Mouse (Mus musculus): ENCODE data around the gene Abca4. TPM values are rescaled to one million over a fixed set of nuclear protein-coding genes. Genes with fewer than 3 reads are reported as not detected.
A peak's percentile ranks its signal among the peaks of the same experiment; 100 is the strongest.

The Abca4 gene
- total RNA-seq, 2 experiments from 2014 or later, result 2.8 to 3.6 TPM

DNA sequence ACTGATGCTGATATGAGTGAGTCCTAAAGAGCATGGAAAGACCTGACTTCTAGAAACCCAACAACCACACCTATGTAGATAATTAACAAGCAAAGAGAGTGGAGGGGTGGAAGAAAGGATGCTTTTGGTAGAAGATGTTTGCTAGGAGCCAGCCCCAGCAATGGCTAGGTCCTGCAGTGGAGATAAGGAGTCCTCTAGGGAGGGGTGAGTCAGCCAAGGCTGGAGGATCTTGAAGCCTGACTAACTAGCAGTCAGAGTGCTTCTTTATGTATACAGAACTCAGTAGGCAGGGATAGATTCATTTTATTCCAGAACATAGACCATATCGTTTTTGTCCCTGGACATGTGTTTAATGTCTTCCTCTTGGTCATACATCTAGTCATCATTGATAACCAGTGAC is 115.2 kb downstream of the Abca4 start:
- no peak for DNase-seq (ENCODE audit: low spot score in 2 of 2)

DNA sequence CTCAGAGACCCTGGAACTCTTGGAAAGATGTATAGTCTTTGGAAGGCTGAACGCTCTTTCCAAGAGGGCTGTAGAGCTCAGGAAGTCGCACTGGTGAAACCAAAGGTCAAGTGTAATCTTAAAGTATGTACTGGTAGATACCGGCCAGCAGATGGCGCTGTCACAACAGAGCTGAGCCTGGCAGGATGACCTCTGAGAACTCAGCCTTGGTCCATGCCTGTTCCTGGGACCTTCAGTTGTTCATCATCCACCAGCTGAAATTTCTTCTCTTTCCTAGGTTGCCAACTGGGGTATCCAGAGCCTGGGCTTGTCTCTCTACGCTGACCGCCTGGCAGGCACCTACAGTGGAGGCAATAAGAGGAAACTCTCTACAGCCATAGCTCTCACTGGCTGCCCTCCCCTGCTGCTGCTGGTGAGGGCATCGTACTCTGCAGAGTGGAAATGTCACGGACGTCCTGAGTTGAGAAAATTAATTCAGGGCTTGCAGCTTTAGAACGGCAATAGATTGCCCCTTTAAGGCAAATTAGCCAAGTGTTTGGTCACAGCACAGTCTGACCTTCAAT is 125.5 kb downstream of the Abca4 start:
- DNase-seq (ENCODE audit: low spot score in 2 of 2), result peak; percentile 42 to 62

DNA sequence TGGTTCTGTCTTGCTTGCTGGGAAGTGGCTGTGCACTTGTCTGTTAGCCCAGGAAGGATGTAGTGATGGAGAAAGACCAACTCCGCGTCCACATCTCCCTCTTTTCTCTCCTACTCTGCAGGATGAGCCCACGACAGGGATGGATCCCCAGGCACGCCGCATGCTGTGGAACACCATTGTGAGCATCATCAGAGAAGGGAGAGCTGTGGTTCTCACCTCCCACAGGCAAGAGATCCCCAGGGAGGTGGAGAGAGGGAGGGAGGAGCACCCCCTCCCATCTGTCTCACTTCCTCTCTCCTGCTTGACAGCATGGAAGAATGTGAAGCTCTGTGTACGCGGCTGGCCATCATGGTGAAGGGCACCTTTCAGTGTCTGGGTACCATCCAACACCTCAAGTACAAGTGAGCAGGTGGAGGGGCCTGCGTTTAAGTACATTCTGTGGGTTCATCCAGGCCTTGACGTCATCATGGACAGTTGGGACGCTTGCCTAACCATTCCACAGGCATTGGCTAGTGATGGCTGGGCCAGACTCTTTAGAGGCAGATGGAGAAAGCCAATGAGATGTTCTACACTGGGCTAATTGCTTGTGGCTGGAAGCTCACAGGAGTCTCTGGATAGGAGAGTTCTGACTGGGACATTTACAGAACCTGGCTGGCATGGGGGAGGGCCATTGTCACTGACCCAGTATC is 126.5 kb downstream of the Abca4 start:
- no peak for DNase-seq (ENCODE audit: low spot score in 2 of 2)

DNA sequence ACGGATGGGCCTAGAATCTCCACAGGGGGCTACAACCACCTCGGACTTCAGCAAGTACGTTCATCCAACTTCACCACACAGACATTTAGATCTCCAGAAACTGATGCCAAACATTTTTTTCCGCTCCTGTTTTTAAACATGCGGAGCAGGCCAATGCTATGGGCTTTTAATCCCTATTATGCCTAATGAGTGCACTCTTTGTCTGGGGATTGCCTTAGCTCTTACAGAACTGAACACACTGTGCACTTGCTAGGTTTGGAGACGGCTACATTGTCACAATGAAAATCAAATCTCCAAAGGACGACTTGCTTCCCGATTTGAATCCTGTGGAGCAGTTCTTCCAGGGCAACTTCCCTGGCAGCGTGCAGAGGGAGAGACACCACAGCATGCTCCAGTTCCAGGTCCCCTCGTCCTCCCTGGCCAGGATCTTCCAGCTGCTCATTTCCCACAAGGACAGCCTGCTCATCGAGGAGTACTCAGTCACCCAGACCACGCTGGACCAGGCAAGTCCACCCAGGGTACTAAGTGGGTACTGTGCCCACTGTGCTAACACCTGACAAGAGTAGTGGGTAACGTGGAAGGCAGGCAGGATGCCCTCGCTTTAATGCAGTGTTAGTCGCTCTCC is 129.4 kb downstream of the Abca4 start:
- DNase-seq (ENCODE audit: low spot score in 2 of 2), result no peak

DNA sequence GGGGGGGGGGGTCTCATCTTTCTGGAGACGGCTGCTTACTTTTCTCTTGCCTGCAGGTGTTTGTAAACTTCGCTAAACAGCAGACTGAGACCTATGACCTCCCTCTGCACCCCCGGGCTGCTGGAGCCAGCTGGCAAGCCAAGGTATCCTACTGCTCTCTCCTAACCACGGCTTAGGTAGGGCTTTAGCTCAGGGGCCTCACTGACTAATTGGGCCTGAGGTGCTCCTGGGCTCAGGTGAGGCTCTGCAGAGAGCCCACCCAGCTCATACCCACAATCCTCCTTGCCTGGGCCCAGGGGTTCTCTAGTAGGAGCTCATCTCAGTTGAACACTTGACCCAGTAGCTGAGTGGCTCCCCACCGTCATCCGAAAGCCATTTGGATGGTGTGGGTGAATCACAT is 131.8 kb downstream of the Abca4 start:
- DNase-seq (ENCODE audit: low spot score in 2 of 2), result no peak

DNA sequence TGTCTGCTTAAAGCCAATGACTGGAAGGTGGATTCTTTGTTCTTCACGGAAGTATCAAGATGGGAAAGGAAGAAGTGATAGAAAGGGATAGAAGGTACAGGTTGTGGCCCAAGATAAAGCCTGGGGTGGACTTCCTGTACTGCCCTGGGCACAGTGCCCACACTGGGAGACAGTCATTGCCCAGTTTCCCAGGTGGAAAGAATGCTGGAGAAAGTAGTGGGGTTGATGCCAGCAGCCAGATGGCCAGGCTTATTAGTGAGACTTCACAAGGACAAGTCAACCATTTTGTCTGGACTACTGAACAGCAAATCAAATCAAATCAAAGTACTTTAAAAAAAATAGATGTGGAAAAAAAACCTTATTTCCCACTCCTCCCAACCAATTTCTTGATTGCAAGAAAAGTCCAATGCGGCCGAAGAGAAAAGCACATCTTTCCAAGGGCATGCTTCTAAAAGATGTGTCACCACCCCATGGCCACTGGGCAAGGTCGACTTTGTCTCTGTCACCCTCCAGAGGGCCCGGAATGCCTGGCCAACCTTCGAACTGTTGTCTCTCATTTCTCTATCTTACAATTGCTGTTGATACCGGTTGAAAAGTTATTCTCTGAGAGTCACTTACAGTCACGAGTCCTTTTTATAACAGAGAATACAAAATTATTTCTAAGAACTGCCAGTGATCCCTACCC is 132.6 kb downstream of the Abca4 start:
- DNase-seq (ENCODE audit: low spot score in 2 of 2), result no peak

DNA sequence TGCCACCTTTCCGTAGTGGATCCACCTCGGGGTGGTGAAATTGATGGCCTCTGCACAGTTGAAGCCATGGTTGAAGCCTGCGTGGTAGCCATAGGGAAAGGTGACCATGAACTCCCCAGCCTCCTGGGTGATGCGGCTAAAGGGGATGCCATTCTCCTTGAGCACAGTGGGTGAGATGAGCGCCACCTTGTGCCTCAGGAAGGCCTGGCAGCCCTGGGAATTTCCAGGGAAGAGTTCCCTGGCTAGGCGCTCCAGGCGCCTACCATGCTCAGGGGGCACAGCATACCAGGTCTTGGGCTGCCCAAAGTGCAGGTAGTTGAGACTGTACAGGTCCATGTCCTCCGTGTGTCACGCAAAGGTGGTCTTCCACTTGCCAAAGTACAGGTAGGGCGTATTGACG is 139.9 kb downstream of the Abca4 start:
- no peak for DNase-seq (ENCODE audit: low spot score in 2 of 2)

DNA sequence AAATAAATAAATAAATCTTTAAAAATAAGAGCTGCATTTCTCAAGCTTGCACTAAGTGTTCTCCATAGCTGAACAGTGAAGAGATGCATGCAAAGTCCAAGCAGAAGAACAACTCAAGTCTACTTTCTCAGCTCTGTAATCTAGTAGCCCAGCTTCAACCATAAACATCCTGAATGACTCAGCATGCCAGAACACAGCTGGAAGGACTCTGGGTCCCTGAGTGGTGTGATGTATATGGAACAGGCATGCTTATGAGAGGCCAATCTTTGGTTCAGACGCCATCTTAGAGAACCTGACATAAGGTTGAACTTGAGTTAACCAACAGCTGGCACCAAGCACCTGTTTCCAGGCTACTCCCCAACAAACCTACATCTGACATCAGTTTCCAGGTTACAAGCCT is 142.7 kb downstream of the Abca4 start:
- no peak for DNase-seq (ENCODE audit: low spot score in 2 of 2)

DNA sequence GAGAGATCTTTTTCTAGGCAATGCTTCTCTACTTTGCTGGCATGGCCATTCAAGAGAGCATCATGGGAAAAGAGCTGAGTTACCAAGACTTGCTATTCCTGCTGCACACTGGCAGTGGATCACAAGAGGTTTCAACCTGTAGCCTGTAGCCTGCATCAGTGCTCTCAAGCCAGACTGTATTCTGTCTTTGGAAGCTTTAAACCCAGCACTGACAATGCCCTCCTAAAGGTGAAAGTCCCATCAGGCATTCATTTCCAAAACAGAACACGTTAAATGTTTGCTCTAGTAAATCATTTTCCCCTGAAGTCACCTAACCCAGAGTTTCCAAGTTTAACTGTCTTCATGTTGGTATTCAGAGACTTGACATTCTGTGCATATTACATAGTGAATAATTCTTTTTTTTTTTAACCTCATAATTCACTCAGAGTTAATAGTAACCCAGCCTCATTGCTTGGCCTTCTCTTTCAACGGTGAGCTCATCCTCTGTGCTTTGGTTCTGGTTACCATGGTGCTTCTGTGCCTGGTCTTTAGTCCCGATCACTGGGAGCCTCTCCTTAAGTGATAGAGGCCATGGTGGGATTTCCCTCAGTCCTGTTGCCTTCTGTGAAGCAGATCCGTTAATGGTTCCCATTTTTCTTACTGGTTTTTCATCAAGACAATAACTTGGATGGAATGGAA is 152.5 kb downstream of the Abca4 start:
- DNase-seq (ENCODE audit: low spot score in 2 of 2), result no peak

DNA sequence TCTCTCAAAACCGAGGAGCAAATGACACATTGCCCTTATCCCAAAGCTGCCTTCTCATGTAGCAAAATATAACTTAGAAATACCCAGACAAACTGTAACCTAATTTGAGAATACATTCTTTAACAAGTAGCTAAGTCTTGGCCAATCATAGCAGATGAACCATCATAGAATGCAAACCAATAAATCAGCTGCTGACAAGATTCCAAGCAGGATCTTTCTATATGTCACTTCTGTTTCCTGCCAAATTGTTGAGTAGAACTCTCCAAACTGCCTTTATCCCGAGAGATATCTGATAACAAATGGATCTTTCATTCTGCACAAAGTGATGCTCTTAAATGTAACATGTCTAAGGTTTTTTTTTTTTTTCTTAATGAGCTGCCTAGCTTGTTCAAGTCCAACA is 154.3 kb downstream of the Abca4 start:
- DNase-seq (ENCODE audit: low spot score in 2 of 2), result no peak

DNA sequence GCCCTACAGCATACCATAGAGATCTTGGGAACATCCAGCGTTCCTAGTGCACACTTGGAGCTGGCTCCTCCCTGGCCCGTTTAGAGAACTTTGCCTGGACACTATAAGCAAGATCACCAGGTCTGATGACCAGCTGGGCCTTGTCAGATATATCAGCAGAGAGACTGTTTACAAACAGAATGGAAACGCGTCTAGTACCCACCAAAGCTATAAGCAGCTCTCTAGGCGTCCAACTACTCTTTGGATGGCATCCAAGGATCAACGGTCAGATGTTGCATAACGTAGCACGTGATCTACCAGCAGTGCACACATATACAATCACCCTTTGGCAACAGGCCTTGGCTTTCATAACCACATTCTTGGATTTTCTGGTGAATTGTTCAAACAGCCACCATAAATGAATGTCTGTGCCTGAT is 154.7 kb downstream of the Abca4 start:
- peak in 1 of 2 experiments; percentile 28 for DNase-seq (ENCODE audit: low spot score in 2 of 2)

DNA sequence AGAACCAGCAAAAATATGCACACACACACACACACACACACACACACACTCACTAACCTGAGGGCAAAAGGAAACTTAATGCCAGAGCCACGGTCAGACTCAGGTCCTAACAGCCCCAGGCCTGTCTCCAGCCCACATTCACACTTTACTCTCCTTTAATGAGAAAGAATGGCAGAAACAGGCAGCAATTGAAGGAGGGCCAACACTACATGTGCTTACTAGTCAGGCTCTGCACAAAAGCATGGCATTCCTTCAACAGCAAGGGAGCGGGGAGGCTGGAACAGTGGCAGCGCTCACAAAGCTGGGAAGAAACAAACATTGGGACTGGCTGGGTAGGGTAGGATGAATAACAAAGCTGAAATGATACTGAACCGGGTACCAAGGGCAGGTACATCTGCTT is 155.4 kb downstream of the Abca4 start:
- no peak for DNase-seq (ENCODE audit: low spot score in 2 of 2)

DNA sequence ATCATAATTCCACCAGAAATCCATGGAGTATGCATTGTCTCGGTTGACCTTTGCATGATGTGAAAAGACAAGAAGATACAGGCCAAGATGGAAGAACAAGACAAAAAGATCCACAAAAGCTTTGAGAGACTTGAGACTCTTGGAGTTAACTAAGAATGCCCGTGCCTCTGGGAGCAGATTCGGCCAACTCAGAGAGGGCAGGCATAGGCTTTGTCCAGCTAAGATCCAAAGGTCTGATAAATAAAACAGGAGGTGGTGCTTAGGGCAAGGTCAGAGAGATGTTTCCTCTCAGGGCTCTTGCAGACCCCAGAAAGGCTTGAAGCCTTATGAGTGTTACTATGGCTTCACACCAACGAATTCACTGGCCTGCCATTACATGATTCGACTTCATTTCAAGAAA is 155.8 kb downstream of the Abca4 start:
- DNase-seq (ENCODE audit: low spot score in 2 of 2), result no peak

DNA sequence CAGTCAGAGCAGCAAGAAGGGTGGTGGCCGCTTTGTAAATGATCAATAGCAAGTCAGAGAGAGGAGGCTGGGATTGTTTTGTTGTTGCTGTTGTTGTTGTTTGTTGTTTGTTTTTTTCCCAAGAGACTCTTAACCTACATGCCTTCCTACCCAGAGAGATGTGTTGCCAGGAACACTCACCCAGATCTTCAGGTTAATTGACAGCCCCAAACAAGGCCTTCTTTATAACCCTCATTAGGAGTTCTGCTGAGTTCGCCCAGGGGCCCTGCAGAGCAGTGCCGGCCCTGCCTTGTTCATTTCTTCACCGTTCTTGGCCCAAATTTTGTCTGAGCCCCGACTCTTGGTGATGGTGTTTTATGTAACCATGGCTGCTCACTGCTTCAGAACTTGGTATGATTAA is 156.2 kb downstream of the Abca4 start:
- no peak for DNase-seq (ENCODE audit: low spot score in 2 of 2)

DNA sequence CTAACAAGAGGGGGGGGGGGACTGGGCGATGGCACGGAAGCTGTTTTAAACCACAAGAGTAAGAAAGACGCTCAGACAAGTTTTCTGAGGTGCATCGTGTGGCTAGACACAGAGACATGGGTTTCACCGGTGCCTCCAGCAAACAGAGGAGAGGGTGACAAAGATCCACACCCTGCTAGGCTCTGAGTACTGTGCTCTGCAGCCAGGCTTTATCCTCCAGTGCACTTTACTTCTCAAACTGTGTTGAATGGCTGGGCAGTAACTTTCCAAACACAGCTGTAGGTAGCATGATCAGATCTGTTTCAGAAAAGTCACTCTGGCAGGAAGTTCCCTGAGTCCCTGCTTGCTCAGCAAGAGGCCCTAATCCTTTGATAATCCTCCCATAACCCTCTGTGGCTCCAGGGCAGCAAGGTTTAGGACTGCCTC is 158.1 kb downstream of the Abca4 start:
- no peak for DNase-seq (ENCODE audit: low spot score in 2 of 2)

DNA sequence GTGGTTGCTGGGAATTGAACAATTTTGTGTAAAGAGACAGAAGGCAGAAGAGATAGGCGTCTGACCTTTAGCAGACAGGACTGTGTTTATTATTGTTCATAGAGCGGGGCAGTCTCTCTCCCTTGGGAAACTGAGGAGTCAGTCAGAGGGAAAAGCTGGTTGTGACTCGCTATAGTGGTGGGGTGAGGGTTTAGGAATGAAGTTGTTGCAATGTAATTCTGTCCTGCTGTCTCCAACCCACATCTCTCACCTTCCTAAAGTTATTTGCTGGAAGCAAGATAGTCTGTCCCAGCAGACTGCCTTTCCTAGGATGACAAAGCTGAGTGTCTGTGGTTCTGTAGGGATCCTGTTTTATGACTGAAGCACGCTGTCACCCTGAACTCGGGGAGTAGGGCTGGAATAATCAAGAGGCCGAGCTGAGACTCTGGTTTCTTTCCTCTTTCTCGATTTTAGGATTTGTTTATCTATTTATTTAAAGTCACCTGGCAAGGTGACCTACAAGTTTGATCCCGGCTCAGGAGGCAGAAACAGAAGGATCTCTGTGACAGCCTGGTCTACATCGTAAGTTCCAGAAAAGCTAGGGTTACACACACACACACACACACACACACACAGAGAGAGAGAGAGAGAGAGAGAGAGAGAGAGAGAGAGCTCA is 159.6 kb downstream of the Abca4 start:
- no peak for DNase-seq (ENCODE audit: low spot score in 2 of 2)

DNA sequence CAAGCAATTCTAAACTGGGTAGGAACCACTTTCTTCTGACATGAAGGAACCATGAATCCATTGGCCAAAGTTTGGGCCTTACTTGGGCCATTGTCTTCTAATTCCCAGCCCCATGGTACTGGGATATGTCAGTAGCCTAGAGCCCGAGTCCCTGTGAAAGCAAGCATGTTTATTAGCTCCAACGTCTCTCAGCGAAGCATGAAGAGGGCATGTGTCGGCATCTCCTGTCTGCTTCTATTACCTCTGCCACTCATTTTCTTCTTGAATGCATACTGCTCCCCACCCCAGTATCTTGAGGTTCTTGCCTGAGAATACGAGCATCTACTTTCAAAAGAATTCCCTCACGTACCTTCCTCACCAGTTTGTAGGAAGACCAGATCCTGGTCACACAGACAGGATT is 161.5 kb downstream of the Abca4 start:
- DNase-seq (ENCODE audit: low spot score in 2 of 2), result no peak

DNA sequence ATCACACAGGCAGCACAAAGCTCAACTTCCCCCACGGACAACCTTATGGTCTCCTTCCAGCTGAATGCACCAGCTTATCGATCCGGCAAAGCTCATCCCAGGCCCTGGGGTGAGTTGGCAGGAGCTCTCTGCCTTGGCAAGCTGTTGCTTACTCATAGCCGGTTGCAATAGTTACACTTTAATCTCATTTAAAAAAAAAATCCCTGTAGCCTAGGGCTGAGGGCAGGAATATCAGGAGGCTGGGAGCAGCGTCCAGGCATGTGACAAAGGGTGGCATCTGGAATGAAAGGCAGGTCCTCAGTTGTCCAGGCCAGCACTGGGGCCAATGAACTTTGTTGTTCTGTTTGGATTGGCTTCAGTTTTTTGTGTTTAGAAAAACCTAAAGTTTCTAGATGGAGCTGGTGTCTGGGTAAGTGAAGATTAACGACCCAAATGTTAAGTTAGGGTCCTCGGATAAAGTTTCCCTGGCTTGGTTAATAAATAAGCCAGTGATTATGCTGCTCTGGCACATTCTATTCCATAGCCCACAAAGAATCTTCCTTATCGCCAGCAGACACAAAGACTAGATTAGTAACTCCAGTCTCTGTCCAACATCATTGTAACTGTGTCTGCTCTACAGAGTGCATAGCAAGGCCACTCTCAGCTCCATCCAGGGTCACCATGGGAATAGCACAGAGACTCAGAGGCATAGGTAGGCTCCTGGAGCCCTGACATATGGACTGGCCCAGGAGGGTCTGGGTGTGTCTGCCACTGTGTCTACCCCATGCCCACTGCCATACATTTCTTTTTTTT is 162.2 kb downstream of the Abca4 start:
- no peak for DNase-seq (ENCODE audit: low spot score in 2 of 2)

DNA sequence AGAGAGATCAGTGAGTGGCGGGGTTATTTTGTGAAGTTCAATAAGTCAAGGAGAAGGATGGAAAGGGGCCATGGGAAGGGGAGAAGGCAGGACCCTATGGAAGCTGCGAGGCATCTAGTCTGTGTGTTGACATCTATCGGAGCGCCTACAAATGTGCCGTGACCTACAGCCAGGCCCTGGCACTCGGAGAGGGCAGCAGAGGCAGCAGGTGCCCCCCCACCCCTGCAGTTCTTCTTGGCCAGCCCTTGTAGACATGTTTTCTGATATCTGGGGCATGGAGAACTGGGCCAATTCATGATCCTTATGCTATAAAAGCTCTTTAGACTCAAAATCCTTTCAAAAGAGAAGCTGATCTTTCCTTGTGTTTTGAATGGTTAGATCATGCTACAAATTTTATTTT is 163.5 kb downstream of the Abca4 start:
- no peak for DNase-seq (ENCODE audit: low spot score in 2 of 2)

Measured in adrenal gland, postnatal 4 days (tissue).